Mouse (Mus musculus): ENCODE measurements around the gene Clcn1.

The Clcn1 gene

GRCm38 (mm10) chr6:42364066-42364465 is 77.6 kb downstream of the Clcn1 start:
- no peak for DNase-seq (ENCODE audit: extremely low spot score, low read depth, low spot score)

- no peak for DNase-seq (ENCODE audit: extremely low spot score, low read depth, low spot score)
Measured at GRCm38 (mm10) chr6:42364607-42365006, 78.1 kb downstream of the Clcn1 start.

- DNase-seq (ENCODE audit: extremely low spot score, low read depth, low spot score) = no peak
Measured at GRCm38 (mm10) chr6:42365215-42365614, 78.7 kb downstream of the Clcn1 start.
